Comparison of ENCODE assay signal across 20 mouse cellular contexts in genomic region chr6:40009718-40010117, GRCm38 (mm10).
DNase-seq lines count a peak whose midpoint lies in the region; ATAC-seq and TF ChIP-seq lines count a peak whose summit lies in the region.
"Had no signal": no experiment of that assay in that cellular context is flagged by ENCODE, and none has a peak within 500 bp of the region (broad histone marks: within the 10 kb centered on the region; RNA-seq: fewer than 3 reads in every experiment).

No protein-coding gene starts in this region.

- no peaks in the 10 kb centered on the region for H3K27me3 ChIP-seq in hindbrain, embryonic 15.5 days
- H3K27me3 ChIP-seq in hindbrain, embryonic 11.5 days (ENCODE audit: control insufficient read depth, insufficient read depth, low read length): no peaks in the 10 kb centered on the region
- H3K27me3 ChIP-seq in hindbrain, postnatal 0 days (ENCODE audit: insufficient read depth, low read length): no peaks in the 10 kb centered on the region
- H3K27me3 ChIP-seq: forebrain, embryonic 13.5 days; heart, embryonic 12.5 days; intestine, embryonic 15.5 days had no signal

- H3K27ac ChIP-seq in hindbrain, embryonic 15.5 days (replicated peaks): peak overlapping the region; percentile 32; the same call in 1 of the 2 replicates
- H3K27ac ChIP-seq in hindbrain, embryonic 11.5 days (ENCODE audit: low read depth, low read length): no peak overlapping the region
- H3K27ac ChIP-seq in left cerebral cortex, adult 2 months: peak overlapping the region; percentile 6; the same call in 1 of the 2 replicates
- H3K27ac ChIP-seq in hindbrain, postnatal 0 days: peak overlapping the region; percentile 0; the same call in 1 of the 2 replicates
- H3K27ac ChIP-seq: embryonic facial prominence, embryonic 10.5 days; forebrain, embryonic 13.5 days; intestine, embryonic 15.5 days had no signal

- TF ChIP-seq CTCF in left cerebral cortex, adult 2 months (IDR thresholded peaks at IDR 0.05): no peak
- no peak for TF ChIP-seq CTCF in hindbrain, postnatal 0 days (IDR thresholded peaks at IDR 0.05; ENCODE audit: low read depth)

- no peak overlapping the region for H3K4me3 ChIP-seq in hindbrain, embryonic 15.5 days
- H3K4me3 ChIP-seq in hindbrain, embryonic 11.5 days (ENCODE audit: low read depth, low read length): no peak overlapping the region
- no peak overlapping the region for H3K4me3 ChIP-seq in left cerebral cortex, adult 2 months
- H3K4me3 ChIP-seq in hindbrain, postnatal 0 days (ENCODE audit: low read length): no peak overlapping the region
- H3K4me3 ChIP-seq: embryonic facial prominence, embryonic 10.5 days; forebrain, embryonic 13.5 days; heart, embryonic 12.5 days; intestine, embryonic 15.5 days had no signal

- intact Hi-C loops in left cerebral cortex, adult 2 months (cut with DNase I): no loop called here
- intact Hi-C loops in left cerebral cortex, postnatal 36 days (cut with DNase I): no loop called here

- no peaks in the 10 kb centered on the region for H3K9me3 ChIP-seq in hindbrain, embryonic 15.5 days
- H3K9me3 ChIP-seq in hindbrain, embryonic 11.5 days (ENCODE audit: control insufficient read depth, low read length): no peaks in the 10 kb centered on the region
- no peaks in the 10 kb centered on the region for H3K9me3 ChIP-seq in hindbrain, postnatal 0 days (ENCODE audit: low read length)
- H3K9me3 ChIP-seq: embryonic facial prominence, embryonic 10.5 days; forebrain, embryonic 13.5 days; G1E; heart, embryonic 12.5 days; intestine, embryonic 15.5 days had no signal

- H3K9ac ChIP-seq in hindbrain, embryonic 15.5 days: no peak overlapping the region
- no peak overlapping the region for H3K9ac ChIP-seq in hindbrain, embryonic 11.5 days (ENCODE audit: low read depth, low read length)
- H3K9ac ChIP-seq in hindbrain, postnatal 0 days (replicated peaks; ENCODE audit: low read length): no peak overlapping the region
- H3K9ac ChIP-seq: forebrain, embryonic 13.5 days; forebrain, postnatal 0 days; heart, embryonic 12.5 days; intestine, embryonic 15.5 days had no signal

- no peak for ATAC-seq in hindbrain, embryonic 15.5 days (ENCODE audit: low FRiP score, low read depth)
- no peak for ATAC-seq in hindbrain, embryonic 11.5 days (ENCODE audit: low FRiP score)
- ATAC-seq in hindbrain, postnatal 0 days: no peak
- ATAC-seq: CD4-positive, CD25-positive, alpha-beta regulatory T cell, adult 4 months; forebrain, embryonic 13.5 days; forebrain, postnatal 0 days; intestine, embryonic 15.5 days had no signal

- no peaks in the 10 kb centered on the region for H3K36me3 ChIP-seq in hindbrain, embryonic 15.5 days
- H3K36me3 ChIP-seq in hindbrain, embryonic 11.5 days (ENCODE audit: control insufficient read depth, insufficient read depth, low read length): no peaks in the 10 kb centered on the region
- H3K36me3 ChIP-seq in hindbrain, postnatal 0 days (ENCODE audit: insufficient read depth, low read length): no peaks in the 10 kb centered on the region
- H3K36me3 ChIP-seq: embryonic facial prominence, embryonic 10.5 days; G1E; heart, embryonic 12.5 days; intestine, embryonic 15.5 days had no signal

- 54% methylated on average over 3 of the region's 3 CpGs for WGBS in hindbrain, embryonic 15.5 days
- 83% methylated on average over 3 of the region's 3 CpGs for WGBS in hindbrain, embryonic 11.5 days
- 57% methylated on average over 3 of the region's 3 CpGs for WGBS in hindbrain, postnatal 0 days

- peak; percentile 63 for DNase-seq in heart, adult 11 months
- no peak for DNase-seq in heart, adult 8-10 months (ENCODE audit: low spot score)
- DNase-seq in hindbrain, embryonic 11.5 days (ENCODE audit: low spot score): no peak
- DNase-seq in left cerebral cortex, adult 2 months (ENCODE audit: extremely low spot score in 1 of 2, low spot score in 2 of 2): no peak
- DNase-seq in left cerebral cortex, postnatal 36 days (ENCODE audit: low spot score in 2 of 2): no peak
- DNase-seq in hindbrain, postnatal 0 days (ENCODE audit: low spot score): no peak
- DNase-seq in lung, postnatal 14 days: no peak
- DNase-seq: adrenal gland, postnatal 10 days; B cell, adult 2 months; cerebellum, adult 11-12 months; cerebellum, postnatal 25 days; forebrain, postnatal 0 days; gastrocnemius, postnatal 14 days had no signal

- H3K4me2 ChIP-seq in hindbrain, embryonic 15.5 days: no peak overlapping the region
- H3K4me2 ChIP-seq in hindbrain, embryonic 11.5 days (replicated peaks; ENCODE audit: low read depth, low read length): no peak overlapping the region
- no peak overlapping the region for H3K4me2 ChIP-seq in hindbrain, postnatal 0 days (ENCODE audit: low read depth, low read length)
- H3K4me2 ChIP-seq: forebrain, embryonic 13.5 days; heart, embryonic 12.5 days; intestine, embryonic 15.5 days had no signal

- peaks cover 64% of the 10 kb centered on the region for H3K4me1 ChIP-seq in hindbrain, embryonic 15.5 days (replicated peaks)
- 0 out of 2 replicates have a peak, but pooled peaks cover 2% of the 10 kb centered on the region for H3K4me1 ChIP-seq in hindbrain, embryonic 11.5 days (replicated peaks; ENCODE audit: control insufficient read depth, insufficient read depth, low read length)
- H3K4me1 ChIP-seq in hindbrain, postnatal 0 days (ENCODE audit: insufficient read depth, low read length): peaks cover 28% of the 10 kb centered on the region
- H3K4me1 ChIP-seq: embryonic facial prominence, embryonic 10.5 days; heart, embryonic 12.5 days; intestine, embryonic 15.5 days had no signal
